Mouse (Mus musculus): Measurements from ENCODE around the gene Snx21.
A peak's percentile ranks its signal among the peaks of the same experiment; 100 is the strongest.

Snx21 gene

DNA sequence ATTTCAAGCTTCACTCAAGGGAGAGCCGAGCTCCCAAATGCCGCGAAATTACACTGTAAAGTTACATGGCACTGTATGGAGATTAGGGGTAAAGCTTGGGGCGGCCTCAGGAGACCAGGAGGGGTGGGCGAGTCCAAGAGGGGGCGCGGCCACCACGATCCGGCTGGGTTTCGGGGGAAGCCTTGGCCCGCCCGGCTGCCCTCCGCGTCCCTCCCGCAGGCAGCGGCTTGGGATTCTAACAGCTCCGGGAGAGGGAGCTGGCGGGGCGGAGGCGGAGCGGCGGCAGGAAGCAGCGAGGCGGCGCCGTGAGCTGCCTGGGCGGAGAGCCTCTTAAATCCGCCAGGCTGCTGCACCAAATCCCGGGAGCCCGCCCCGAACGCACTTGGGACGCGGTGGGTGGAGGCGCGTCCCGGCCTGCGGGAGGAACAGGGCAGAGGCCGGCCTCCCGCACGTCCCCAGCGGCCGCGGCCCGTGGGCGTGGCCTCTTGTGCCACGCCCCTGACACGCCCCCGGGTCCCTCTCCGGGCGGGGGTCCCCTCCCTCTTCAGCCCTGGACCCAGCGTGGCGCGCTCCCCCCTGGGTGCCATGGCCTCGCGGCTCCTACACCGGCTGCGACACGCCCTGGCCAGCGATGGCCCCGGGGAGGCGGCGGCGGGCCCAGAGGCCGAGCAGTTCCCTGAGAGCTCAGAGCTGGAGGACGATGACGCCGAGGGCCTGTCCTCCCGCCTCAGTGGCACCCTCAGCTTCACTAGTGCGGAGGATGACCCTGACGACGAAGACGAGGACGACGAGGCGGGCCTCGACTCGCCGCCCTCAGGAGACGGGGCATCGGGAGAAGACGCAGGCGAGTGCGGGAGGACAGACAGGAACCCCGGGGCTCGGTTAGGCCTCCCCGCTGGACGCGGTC lies at the start of gene Snx21:
Snx21 (plus strand) TSS at position 343 of the 907 bp plus-strand sequence.
- peak; percentile 93 for DNase-seq (ENCODE audit: low spot score)

DNA sequence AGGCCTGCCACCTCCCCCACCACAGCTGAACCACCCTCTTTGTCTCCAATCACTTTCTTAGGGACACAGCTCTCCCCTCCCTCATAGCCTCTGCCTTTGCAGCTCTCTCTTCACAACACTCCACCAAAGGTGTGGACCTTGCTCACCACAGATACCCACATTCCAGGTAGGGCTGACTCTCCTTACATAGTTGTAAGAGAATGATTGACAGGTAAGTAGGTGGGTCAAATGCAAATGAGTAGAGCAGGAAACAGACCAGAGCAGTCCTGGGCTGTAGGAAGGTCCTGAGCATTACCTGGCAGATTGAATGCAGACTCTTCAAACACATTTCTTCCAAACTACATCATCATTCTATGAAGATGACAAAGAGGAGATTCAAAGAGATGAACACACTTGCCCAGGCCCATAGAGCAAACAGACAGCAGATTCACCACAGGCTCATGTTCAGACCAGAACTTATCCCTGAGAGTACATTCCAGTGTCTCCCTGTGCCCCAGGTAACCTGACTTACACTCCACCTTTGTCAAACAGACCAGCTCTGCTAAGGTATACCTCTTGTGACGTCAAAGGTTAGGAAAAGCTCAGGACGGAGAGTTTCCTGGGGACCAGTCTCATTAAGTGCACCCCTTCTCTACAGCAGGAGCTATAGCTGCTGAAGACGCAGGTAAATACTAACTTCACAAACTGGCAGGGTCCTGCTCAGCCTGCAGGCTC lies 48.1 kb upstream of the Snx21 start:
- DNase-seq (ENCODE audit: low spot score), result no peak

DNA sequence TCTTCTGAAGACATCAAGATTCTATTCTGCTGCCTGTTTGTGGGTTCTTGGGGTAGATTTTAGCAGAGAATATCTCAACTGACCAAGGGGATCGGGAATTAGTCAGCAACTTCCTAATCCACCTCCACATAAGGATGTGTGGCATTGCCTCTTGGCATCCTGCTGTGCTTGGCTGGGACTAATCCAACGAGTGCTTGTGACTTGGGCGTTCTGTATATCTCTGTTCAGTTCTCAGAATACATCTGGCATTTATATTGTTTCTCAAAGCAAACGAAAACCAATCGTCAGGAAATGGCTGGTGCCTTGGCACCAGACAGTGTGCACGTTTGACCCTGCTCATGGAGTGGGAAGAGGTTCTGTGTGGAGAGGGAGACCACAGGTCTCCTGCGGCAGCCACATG lies 45.7 kb upstream of the Snx21 start:
- no peak for DNase-seq (ENCODE audit: low spot score)

DNA sequence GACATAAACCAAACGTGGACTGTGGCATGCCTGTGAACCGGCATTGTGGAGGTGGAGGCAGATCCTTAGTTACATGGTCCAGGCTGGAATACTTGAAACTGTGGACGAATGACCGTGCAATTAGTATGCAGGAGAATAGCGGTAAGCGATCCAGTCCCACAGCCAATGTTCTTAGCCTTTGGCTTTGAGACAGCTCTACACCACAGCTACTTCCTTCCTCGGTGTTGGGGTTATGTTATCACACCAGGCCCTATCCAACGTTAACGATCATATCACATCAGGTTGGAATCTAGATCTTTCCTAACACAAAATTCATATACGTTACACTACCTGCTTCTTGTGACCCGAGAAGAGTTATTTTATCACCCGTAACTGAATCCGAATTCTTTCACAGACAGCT lies 40.6 kb upstream of the Snx21 start:
- no peak for DNase-seq (ENCODE audit: low spot score)

DNA sequence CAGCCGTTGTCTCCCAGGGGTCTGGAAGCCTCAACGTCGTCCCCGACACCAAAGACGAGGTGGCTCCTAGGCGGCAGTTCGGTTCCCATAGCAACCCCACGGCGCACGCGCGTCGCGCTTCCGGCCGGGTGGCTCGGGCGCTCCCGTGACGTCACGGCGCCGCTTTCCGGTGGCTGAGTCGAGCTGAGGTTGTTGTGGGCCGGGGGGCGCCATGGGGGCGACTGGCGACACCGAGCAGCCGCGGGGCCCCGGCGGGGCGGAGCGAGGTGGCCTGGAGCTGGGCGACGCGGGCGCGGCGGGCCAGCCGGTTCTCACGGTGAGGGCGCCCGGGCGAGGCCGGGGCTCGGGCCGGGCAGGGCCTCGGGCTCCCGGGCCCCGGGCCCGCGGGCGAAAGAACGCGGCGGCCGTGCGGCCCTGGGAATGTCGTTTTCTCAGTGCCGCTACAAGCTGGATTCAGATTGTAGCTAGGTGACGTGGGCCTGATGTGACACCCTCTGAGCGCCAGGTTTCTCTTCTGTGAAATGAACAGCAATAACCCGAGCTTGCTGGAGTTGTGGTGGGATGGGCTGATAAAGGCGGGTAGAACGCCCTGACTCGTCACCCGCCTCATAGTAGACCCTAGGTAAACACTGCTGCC lies 39.7 kb upstream of the Snx21 start, which contains the start of the genes Wfdc3 and Dnttip1:
Wfdc3 (minus strand) TSS at position 89 of the 637 bp plus-strand sequence.
Dnttip1 (plus strand) TSS at position 141 of the 637 bp plus-strand sequence.
- peak; percentile 93 for DNase-seq (ENCODE audit: low spot score)

DNA sequence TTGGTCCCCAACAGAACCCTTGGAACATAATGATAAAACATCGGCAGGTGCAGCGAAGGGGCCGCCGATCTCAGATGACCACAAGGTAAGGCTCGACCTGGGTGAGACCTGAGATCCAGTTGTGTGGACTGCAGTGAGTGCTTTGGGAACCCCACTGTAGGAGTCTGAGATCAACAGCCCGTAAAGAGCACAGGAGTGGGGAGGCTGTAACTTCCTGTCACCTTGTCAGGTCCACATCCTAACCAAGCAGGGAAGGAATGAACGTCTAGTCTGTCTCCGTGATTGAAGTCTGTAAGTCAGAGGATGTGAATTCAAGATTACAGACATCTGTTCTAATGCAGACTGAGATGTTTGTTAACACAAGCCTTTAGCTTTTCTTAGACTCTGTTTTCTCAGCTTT lies 38.9 kb upstream of the Snx21 start:
- DNase-seq (ENCODE audit: low spot score), result no peak

DNA sequence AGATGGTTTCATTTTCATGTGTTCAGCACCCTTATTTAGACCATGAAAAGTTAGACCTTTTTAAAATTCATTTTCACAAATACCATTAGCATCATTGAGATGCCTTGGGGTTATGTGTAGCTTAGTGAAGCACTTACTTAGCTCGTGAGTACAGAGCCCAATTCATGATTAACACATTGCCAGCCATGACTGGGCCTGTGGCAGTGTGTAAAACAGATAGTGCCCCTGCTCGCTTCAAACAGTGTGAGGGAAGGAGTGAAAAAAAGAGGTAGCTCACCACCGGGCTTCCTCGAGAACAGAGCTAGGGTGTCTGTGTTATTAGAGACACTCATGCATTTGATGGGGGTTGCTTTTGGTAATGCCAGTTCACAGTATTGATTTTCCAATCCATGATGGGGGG lies 37.4 kb upstream of the Snx21 start:
- DNase-seq (ENCODE audit: low spot score), result no peak

DNA sequence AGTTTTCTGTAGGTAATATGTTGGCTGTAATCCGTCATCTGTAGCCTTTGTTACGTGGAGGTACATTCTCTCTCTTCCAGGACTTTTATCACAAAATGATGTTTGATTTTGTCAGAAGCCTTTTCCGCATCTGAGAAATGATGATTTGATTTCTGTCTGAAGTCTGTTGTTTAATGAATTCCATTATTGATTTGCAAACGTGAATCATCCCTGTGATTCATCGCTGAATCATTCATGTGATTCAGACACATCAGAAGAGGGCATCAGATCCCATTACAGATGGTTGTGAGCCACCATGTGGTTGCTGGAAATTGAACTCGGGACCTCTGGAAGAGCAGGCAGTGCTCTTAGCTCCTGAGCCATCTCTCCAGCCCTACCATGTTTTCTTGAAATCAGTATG lies 36.6 kb upstream of the Snx21 start:
- DNase-seq (ENCODE audit: low spot score), result no peak

DNA sequence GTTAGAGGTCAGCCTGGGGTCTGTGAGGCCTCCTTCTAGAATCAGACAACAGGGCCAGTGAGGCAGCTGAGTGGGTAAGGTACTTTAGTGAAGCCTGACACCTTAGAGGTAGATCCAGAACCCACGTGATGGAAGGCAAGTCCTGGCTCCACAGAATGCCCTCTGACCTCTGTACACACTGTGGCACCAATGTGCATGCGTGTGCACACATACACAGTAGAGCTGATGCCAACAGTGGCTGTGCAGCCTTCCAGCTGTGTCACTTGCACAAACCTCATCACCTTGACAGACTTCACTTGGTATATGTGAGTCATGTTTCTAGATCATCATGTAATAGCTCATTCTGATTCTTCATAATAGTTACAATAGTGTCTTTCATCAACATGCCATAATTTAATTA lies 33.2 kb upstream of the Snx21 start:
- no peak for DNase-seq (ENCODE audit: low spot score)

DNA sequence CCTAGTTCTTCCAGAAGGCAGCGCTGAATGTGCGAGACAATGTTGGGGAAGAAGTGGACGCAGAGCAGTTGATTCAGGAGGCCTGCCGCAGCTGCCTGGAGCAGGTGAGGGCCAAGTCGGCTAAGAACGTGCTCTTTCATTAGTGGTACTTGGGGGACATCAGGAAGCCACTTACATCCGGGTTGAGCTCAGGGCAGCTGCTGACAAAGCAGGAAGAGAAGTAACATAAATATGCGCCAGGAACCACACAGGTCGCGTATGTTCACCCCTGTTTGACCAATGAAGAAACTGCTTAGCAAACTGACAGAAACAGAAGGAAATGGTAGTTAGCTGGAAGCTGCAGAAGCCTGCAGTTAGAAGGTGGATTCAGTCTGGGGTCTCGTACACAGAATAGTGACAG lies 31.5 kb upstream of the Snx21 start:
- no peak for DNase-seq (ENCODE audit: low spot score)

DNA sequence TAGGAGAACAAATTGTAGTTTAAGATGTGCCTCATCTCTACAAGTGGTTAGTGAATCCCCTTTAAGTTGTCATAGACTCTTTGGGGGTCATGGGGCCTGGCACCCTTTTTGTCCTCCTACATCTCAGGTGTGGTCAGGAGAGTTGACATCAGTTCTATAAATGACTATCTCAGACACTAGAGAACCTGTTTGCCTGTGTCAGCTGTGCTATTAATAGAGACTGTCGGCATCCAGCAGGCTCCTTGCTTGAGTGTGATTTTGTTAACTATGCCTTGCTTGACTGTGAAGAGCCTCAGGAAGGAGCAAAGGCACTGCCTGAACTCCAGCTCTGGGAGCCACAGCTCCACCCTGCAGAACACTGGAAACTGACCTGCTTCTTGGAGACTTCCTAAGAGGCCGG lies 30.8 kb upstream of the Snx21 start:
- DNase-seq (ENCODE audit: low spot score), result no peak

DNA sequence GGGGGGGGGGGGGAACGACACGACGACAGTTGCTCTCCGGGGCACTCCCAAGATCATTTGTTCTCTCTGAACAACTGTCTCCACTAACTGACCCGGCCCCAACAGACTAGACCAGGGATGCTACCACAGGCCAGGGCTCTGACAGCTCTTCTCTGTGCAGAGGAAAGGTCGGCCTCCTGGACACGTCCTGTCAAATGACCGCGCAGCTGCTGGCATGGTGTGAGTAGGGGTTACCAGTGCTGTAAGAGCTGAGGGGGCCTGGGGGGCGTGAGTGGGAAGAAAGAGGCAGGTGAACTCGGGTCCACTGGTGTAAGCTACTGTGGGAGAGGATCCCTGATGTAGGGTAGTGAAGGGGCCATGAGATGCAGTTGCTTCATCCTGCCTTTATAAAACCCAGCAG lies 27.8 kb upstream of the Snx21 start:
- DNase-seq (ENCODE audit: low spot score), result no peak

DNA sequence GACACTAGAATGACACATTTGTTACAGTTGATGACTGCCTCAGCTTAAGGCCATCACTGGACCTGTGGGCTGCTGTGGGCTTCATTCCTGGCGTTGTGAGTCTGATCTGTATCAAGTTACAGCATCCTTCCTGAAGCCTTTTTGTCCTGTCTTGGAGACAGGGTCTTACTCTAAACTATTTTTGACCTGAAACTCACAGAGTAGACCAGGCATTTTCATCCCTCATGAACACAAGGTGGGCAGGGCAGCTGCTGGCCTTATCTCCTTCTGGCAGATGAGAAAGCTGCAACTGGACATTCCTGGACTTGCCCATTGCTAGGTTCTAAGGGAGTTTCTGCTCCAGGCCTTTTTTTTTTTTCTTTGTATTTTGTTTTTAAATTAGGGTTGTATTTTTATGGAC lies 26.9 kb upstream of the Snx21 start:
- DNase-seq (ENCODE audit: low spot score), result no peak

DNA sequence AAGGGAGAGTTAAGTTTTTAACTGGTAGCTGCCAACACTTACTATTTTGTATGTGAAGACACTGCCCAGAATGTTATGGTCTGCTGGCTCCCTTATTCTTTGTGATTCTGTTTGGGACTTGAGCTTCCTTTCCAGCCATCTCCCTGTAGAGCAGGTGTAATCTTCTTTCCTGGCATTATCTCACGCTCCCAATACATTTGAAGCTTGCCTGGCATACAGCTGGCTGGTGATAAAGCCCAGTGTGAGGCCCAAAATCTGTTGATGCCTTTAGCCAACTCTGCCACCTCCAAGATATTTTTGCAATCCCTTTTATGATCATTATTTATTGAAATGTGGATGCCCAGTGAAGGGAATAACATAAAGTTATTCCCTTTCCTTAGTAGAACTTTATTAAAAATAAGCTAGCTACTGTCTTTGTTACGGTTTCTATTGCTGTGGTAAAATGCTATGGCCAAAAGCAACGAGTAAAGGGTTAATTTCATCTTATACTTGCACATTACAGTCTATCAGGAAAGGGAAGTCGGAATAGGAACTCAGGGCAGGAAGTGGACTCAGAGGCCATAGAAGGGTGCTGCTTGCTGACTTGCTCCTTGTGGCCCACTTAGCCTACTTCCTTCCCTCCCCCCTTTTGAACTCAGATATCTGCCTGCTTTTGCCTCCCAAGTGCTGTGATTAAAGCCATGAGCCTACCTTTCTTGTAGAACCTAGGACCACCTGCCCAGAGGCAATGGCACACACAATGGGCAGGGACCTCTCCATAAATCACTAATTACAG lies 25.4 kb upstream of the Snx21 start:
- DNase-seq (ENCODE audit: low spot score), result no peak

DNA sequence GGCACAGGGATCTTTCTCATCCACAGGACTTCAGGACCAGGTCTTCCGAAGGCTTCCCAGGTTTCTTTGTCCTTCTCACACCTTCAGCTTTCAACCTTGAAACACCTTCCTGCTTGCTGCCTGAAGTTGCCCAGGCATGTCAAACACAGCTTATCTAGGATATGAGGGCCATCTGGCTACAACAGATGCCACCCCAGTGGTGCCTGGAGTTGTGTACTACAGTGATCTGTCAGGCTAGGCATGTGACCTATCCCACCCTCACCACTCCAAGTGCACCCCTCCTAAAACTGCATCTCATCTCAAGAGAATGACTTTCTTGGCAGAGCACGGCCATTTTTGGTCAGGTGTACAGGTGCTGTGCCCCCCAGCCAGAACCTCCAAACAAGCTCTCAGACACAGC lies 24.1 kb upstream of the Snx21 start:
- no peak for DNase-seq (ENCODE audit: low spot score)

DNA sequence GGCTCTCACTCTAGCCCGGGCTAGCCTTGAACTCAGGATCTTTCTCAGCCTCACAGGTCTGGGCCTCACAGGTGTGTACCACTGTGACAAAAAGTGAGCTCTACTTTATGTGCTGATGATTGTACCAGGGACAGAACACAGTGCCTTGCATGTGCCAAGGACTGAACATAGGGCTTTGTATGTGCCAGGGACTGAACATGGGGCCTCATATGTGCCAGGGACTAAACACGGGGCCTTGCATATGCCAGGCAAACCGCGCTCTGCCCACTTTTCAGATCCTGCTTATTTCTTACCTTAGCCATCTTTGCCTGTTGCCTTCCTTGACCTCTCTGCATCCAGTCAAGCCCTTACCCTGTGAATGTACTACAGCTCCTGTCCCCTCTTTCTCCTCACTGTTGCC lies 23.7 kb upstream of the Snx21 start:
- DNase-seq (ENCODE audit: low spot score), result no peak

DNA sequence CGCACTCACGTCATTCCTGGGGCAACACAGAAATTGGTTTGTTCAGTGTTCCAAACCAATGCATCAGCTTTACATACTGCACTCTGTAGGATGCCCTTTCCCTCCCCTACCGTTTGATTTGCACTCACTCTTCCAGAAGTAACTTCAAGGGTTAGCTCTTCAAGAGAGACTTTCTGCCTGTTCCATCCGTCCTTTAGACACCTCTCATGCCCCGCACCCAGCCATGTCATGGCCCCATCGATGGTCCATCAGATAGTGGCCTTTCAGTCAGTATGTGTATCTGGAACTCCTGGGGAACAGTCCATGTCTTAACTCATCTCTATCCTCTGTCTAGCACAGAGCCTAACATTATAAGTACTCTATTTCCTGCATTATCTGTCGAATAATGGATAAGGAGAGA lies 23.0 kb upstream of the Snx21 start:
- DNase-seq (ENCODE audit: low spot score), result no peak

DNA sequence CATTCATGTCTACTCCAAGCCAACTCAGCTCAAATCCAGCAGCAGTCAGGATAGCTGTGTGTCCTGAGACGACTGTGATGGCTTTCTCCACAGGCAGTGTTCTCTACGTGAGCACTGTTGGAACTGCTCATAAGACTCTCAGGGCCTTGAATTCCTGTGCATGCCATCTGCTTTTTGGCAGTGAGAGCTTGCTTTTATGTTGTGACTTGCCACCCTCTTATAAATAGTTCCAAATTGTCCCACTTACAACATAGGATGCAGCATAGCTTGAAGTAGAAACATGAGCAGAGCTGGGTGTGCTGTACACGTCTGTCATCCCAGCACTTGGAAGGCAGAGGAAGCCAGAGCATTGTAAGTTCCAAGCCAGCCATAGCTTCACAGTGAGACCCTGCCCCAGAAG lies 19.8 kb upstream of the Snx21 start:
- DNase-seq (ENCODE audit: low spot score), result no peak

DNA sequence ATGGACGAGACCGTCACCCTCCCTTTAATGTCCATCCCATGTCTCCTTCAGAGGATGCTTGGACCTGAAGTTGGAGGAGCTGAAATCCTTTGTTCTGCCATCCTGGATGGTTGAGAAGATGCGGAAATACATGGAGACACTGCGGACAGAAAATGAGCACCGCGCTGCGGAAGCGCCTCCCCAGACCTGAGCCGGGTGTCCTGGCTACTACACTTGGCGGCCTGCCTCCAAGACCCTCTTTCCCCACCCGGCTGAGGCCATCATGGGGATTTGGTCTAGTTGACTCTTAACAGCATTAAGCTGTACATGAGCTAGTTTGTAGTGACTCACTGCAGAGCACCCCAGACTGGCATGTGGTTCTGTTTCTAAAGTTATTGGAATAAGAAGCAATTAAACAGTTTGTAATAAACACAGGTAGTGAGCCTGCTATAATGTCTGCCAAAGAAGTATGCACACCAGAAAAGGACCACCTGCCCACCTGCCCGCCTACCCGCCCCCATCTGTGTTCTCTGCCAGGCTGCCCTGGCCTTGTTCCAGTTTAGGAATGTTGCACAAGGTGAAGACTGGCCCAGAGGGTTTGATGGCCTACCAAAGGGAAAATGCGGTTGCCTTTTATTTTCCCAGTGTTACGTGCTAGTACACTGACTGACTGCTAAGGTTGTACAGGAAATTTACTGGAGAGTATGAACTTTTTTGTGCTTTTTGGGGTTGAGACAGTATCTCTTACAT lies 17.6 kb upstream of the Snx21 start:
- no peak for DNase-seq (ENCODE audit: low spot score)

DNA sequence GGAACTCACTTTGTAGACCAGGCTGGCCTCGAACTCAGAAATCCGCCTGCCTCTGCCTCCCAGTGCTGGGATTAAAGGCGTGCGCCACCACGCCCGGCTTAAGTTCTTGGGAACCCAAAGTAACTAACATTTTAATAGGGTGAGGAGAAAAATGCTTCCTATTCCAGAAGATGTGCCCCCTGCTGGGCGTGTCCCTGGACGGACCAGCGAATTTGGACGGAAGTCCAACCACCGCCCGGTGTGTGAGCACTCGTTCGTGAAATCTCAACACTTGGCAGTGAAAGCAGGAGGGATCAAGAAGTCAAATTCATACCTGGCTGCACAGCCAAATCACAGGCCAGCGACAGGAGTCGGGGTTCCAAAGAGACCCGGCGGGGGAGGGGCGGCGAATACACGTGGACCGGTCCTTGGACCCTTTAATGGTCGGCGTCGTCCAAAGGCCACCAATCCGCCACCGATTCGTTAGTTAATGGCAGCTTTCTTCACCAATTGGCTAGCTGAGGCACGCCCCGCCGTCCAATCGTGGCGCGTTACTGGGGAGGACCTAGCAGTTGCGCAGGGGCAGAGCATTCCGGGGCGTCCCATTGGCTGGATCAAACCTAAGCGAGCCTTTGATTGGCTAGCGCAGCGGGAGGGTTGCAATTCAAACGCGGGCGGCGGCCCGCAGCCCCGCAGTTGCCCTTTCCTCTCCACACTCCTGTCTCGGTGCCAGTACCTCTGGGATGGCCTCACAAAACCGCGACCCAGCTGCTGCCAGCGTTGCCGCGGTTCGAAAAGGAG lies 16.2 kb upstream of the Snx21 start, which contains the start of gene Ube2c:
Ube2c (plus strand) TSS at position 641 of the 780 bp plus-strand sequence.
- DNase-seq (ENCODE audit: low spot score), result peak; percentile 96
